Mouse (Mus musculus) heart, postnatal 0 days (tissue): ENCODE data around the gene Nkx2-3. TPM values are rescaled to one million over a fixed set of nuclear protein-coding genes. Genes with fewer than 3 reads are reported as not detected.

Source experiments
- ATAC-seq: fragments of 200-750 bp; cut with Nextera tagmentation; 2 replicates; pipeline ENCODE4 v1.8.0; 2017; ENCODE audit warnings: low read depth, moderate number of reproducible peaks, moderate library complexity; ENCODE audit not compliant: insufficient read depth
- DNase-seq: peaks from one replicate; pipeline ENCODE4 v3.0.0-alpha.2; 2016; ENCODE audit warnings: low spot score
- H3K27ac ChIP-seq: fragments of 300-500 bp; sonication (generic); 2 replicates; pipeline ENCODE4 v1.5.1; 2014; ENCODE audit warnings: low read depth, mild to moderate bottlenecking
- H3K27me3 ChIP-seq: fragments of 300-500 bp; sonication (generic); 2 replicates; pipeline ENCODE4 v1.6.1; 2014; ENCODE audit warnings: low read length, mixed read lengths; ENCODE audit not compliant: control insufficient read depth, insufficient read depth
- H3K36me3 ChIP-seq: fragments of 300-500 bp; sonication (generic); replicated peaks from 2 replicates; pipeline ENCODE4 v1.6.1; 2014; ENCODE audit warnings: low read length, mixed read lengths; ENCODE audit not compliant: control insufficient read depth, insufficient read depth
- H3K4me1 ChIP-seq: fragments of 300-500 bp; sonication (generic); 2 replicates; pipeline ENCODE4 v1.6.1; 2014; ENCODE audit warnings: antibody characterized with exemption; ENCODE audit not compliant: control insufficient read depth, insufficient read depth
- H3K4me2 ChIP-seq: fragments of 300-500 bp; sonication (generic); 2 replicates; pipeline ENCODE4 v1.6.1; 2014; ENCODE audit warnings: low read depth, mild to moderate bottlenecking, low read length, moderate library complexity
- H3K4me3 ChIP-seq: fragments of 300-500 bp; sonication (generic); 2 replicates; pipeline ENCODE4 v1.5.1; 2014; ENCODE audit warnings: low read depth, low read length
- H3K9ac ChIP-seq: fragments of 300-500 bp; sonication (generic); replicated peaks from 2 replicates; pipeline ENCODE4 v1.6.1; 2014; ENCODE audit warnings: low read depth, low read length, mixed read lengths
- H3K9me3 ChIP-seq: fragments of 300-500 bp; sonication (generic); replicated peaks from 2 replicates; pipeline ENCODE4 v1.6.1; 2016; ENCODE audit warnings: low read length; ENCODE audit not compliant: control insufficient read depth
- CTCF ChIP-seq: IDR thresholded peaks from 2 replicates; pipeline ENCODE4 v1.5.1; 2016; ENCODE audit warnings: antibody characterized with exemption, control low read depth, low read depth
- EP300 ChIP-seq: IDR thresholded peaks from 2 replicates; pipeline ENCODE4 v1.6.1; 2016; ENCODE audit warnings: antibody characterized with exemption, low read depth
- WGBS: fragments of 180-500 bp; shearing (Covaris S2); extraction: QIAGEN DNeasy Blood & Tissue Kit; methylation state at CpG from one replicate; pipeline ENCODE4 v1.1.7; 2014; 5-methylcytosine and 5-hydroxymethylcytosine counted together
- polyA plus RNA-seq: library from polyadenylated mRNA; unstranded; fragments of >200 nt; fragmentation: Nextera tagmentation; extraction: Ambion mirVana; gene quantifications from 2 replicates; pipeline ENCODE4 v1.2.1, GENCODE M21; 2015
- total RNA-seq: library from RNA; depleted of rRNA; stranded (reverse); fragments of >200 nt; gene quantifications from 2 replicates; pipeline ENCODE4 v1.2.3, GENCODE M21; 2014; ENCODE audit warnings: low replicate concordance

The Nkx2-3 gene
- total and polyA plus RNA-seq, 2 experiments from 2014 or later, result 0.15 TPM; not detected in 1

DNA sequence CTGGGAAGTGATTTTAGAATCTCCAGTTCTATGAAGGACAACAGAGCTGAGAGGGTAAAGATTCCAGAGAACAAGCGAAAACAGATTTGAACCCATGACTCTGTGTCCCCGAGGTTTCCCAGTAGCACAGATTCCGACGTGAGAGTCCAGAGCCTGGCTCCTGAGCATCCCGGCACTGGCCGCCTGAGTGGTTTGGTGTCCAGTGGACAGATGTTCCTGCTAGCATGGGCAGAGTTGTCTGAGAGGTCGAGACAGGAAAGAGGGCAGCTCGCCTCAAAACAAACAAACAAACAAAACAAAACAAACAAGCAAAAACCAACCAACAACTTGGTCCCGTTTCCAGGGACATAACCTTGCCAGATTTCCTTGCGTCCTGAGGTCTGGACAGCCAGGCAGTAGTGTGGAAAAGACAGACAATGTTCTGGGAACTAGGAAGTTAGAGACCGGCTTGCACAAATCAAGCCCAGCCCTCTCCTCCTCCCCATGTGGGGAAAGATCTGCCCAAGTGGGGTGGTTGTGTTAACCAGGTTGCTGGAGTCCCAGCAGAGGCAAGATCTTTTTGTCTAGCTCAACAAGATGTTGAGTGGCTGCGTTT lies 10.0 kb upstream of the Nkx2-3 start:
- WGBS, result 9% methylated on average over 12 of the region's 12 CpGs

DNA sequence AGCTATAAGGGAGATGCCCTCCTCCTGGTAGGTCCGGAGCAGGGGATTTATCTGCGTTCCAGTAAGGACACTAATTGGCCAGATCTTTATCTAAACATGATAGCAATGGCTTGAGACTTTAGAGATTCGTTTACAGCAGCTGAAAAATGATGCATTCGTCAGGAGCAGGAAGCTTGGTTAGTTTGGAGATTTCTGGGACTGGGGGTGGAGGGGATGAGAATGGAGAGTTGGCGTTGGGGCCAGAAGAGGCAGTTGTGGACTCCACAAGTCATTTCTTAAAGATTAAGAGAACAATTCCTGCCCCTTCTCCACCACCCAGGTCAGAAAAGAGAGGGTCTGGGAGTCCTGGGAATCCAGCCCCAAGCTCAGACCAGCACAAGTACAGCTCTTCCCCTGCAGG lies 8.6 kb upstream of the Nkx2-3 start:
- Histone ChIP-seq H3K4me2 (no peak overlapping the region), H3K4me3 (no peak overlapping the region), H3K27me3 (peaks cover 100% of the 10 kb centered on the region), H3K27ac (no peak overlapping the region), H3K4me1 (no peaks in the 10 kb centered on the region), H3K9me3 (no peaks in the 10 kb centered on the region), H3K36me3 (no peaks in the 10 kb centered on the region), H3K9ac (no peak overlapping the region)
- WGBS, result 11% methylated on average over 5 of the region's 5 CpGs
- ATAC-seq (no peak), DNase-seq (no peak)
- no peak for TF ChIP-seq CTCF
- TF ChIP-seq EP300, result no peak

More for the DNA sequence above, 10.0 kb upstream of the Nkx2-3 start:
- ATAC-seq, result no peak
- Histone ChIP-seq H3K4me3 (no peak overlapping the region), H3K4me2 (no peak overlapping the region), H3K27ac (no peak overlapping the region), H3K4me1 (no peaks in the 10 kb centered on the region), H3K36me3 (no peaks in the 10 kb centered on the region), H3K27me3 (peaks cover 100% of the 10 kb centered on the region), H3K9me3 (no peaks in the 10 kb centered on the region), H3K9ac (no peak overlapping the region)
- DNase-seq, result no peak
- no peak for TF ChIP-seq EP300
- no peak for TF ChIP-seq CTCF

- DNase-seq (no peak), ATAC-seq (no peak)
- no peaks in the 10 kb centered on the region for H3K4me1 ChIP-seq
- no peak overlapping the region for H3K4me3 ChIP-seq
- H3K9me3 ChIP-seq, result no peaks in the 10 kb centered on the region
- H3K4me2 ChIP-seq, result no peak overlapping the region
- TF ChIP-seq CTCF (no peak), EP300 (no peak)
- H3K9ac ChIP-seq, result no peak overlapping the region
- peaks cover 99% of the 10 kb centered on the region for H3K27me3 ChIP-seq
- 10% methylated on average over 7 of the region's 7 CpGs for WGBS
- H3K36me3 ChIP-seq, result no peaks in the 10 kb centered on the region
- no peak overlapping the region for H3K27ac ChIP-seq
Measured at GRCm38 (mm10) chr19:43604492-43605120, 7.5 kb upstream of the Nkx2-3 start.

- Histone ChIP-seq H3K4me3 (no peak overlapping the region), H3K27ac (no peak overlapping the region), H3K4me2 (no peak overlapping the region), H3K9me3 (no peaks in the 10 kb centered on the region), H3K4me1 (no peaks in the 10 kb centered on the region), H3K27me3 (peaks cover 99% of the 10 kb centered on the region), H3K9ac (no peak overlapping the region), H3K36me3 (no peaks in the 10 kb centered on the region)
- DNase-seq (no peak), ATAC-seq (no peak)
- WGBS, result 7% methylated on average over 17 of the region's 17 CpGs
- TF ChIP-seq EP300, result no peak
- no peak for TF ChIP-seq CTCF
Measured at GRCm38 (mm10) chr19:43605666-43606551, 6.2 kb upstream of the Nkx2-3 start.

DNA sequence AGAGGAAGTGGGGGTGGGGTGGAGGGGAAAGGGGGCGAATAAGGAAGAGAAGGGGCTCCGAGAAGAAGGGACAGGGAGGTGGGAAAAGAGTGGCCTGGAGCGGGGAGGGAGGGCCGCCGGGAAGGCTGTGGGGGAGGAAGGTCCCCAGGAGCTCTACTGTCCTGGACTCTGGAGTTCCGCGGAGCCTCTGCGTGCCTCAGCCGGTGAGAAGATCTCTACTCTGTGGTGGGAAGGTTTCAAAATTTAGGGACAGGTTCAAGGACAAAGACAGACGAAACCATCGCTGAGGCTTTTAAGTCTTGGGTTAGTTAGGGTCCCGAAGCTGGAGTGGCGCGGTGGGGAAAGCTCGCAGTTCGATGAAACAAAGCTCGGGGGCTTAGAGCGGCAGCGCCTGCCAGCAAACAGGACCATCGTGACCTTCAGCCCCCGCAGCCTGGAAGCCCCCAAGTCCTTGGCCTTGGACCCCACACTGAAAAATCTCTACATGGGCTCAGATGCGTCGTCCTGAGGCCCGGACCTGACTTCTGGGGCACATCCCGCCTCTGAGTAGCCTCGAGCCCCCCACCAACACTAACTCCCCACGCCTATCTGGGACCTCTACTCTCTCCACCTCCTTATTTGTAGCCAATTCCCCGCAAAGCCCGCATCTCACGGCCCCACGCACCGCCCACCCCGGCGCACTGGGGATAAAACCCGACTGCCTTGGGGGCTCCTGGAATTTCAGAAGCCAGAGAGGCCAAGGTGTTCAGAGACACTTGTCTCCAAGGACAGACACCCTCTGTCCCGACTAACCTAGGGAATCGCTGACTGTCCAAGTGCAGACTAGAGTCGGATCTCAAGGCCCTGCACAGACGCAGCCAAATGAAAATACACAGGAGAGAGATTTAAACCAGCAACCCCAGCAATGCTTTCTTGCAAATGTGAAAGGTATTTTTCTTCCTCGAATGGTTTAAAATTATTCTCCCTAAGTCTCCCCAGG lies 5.3 kb upstream of the Nkx2-3 start:
- ATAC-seq, result no peak
- WGBS, result 2% methylated on average over 39 of the region's 40 CpGs
- Histone ChIP-seq H3K4me1 (no peaks in the 10 kb centered on the region), H3K9ac (no peak overlapping the region), H3K27ac (no peak overlapping the region), H3K9me3 (no peaks in the 10 kb centered on the region), H3K27me3 (peaks cover 98% of the 10 kb centered on the region), H3K4me3 (0 out of 2 replicates have a peak overlapping the region, but pooled peaks have one; percentile 1), H3K4me2 (no peak overlapping the region), H3K36me3 (no peaks in the 10 kb centered on the region)
- no peak for DNase-seq
- TF ChIP-seq EP300 (no peak), CTCF (no peak)
